Mouse (Mus musculus) cerebellum, adult 2 months (tissue): ENCODE data around the gene Ccdc12.

Experiments
- CTCF ChIP-seq: fragments of 200-500 bp; IDR thresholded peaks from 2 replicates; pipeline ENCODE4 v1.5.1; 2011; ENCODE audit warnings: low read depth, mild to moderate bottlenecking, control low read depth, low read length, moderate library complexity, borderline replicate concordance; ENCODE audit not compliant: insufficient read depth
- POLR2A ChIP-seq: fragments of 200-500 bp; IDR thresholded peaks from 2 replicates; pipeline ENCODE4 v1.6.1; 2011; ENCODE audit warnings: low read length, control low read depth, borderline replicate concordance; ENCODE audit not compliant: insufficient read depth

DNA sequence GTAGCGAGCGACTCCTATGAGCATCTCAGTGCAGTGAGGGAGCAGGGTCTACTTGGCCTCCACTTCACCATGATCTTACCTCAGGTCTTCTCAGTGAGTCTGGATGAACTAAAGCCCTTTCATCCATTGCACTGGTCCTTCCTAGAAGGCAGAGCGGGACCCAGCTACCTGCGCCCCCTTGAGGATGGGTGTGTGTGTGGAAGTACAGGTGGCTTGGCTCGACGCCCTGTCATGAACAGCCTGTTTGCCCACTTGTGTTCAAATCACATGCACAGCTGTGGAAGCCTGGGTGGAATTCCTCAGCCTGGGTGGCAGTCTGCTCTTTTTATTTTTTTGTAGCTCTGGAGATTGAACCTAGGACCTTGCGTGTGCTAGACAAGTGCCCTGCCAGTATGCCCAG is 36.1 kb upstream of the Ccdc12 start:
- TF ChIP-seq CTCF (no peak), POLR2A (no peak)
